Mouse (Mus musculus) hindbrain, postnatal 0 days (tissue): Measurements from ENCODE around the gene Mfsd4a. TPM values are rescaled to one million over a fixed set of nuclear protein-coding genes. Genes with fewer than 3 reads are reported as not detected.

Experiments used
- ATAC-seq: fragments of 200-750 bp; cut with Nextera tagmentation; 2 replicates; pipeline ENCODE4 v1.8.0; 2017; ENCODE audit warnings: mild to moderate bottlenecking, moderate TSS enrichment, moderate library complexity
- DNase-seq: peaks from one replicate; pipeline ENCODE4 v3.0.0-alpha.2; 2015; ENCODE audit warnings: low spot score
- H3K27ac ChIP-seq: fragments of 300-500 bp; sonication (generic); 2 replicates; pipeline ENCODE4 v1.5.1; 2014; ENCODE audit warnings: mild to moderate bottlenecking
- H3K27me3 ChIP-seq: fragments of 300-500 bp; sonication (generic); 2 replicates; pipeline ENCODE4 v1.6.1; 2014; ENCODE audit warnings: low read length, mixed read lengths; ENCODE audit not compliant: insufficient read depth
- H3K36me3 ChIP-seq: fragments of 300-500 bp; sonication (generic); 2 replicates; pipeline ENCODE4 v1.6.1; 2014; ENCODE audit warnings: low read length, mixed read lengths; ENCODE audit not compliant: insufficient read depth
- H3K4me1 ChIP-seq: fragments of 300-500 bp; sonication (generic); 2 replicates; pipeline ENCODE4 v1.6.1; 2014; ENCODE audit warnings: antibody characterized with exemption, low read length, mixed read lengths; ENCODE audit not compliant: insufficient read depth
- H3K4me2 ChIP-seq: fragments of 300-500 bp; sonication (generic); 2 replicates; pipeline ENCODE4 v1.6.1; 2014; ENCODE audit warnings: low read depth, mild to moderate bottlenecking, low read length, moderate library complexity, mixed read lengths
- H3K4me3 ChIP-seq: fragments of 300-500 bp; sonication (generic); 2 replicates; pipeline ENCODE4 v1.5.1; 2014; ENCODE audit warnings: low read length
- H3K9ac ChIP-seq: fragments of 300-500 bp; sonication (generic); replicated peaks from 2 replicates; pipeline ENCODE4 v1.6.1; 2014; ENCODE audit warnings: mild to moderate bottlenecking, low read length, moderate library complexity, mixed read lengths
- H3K9me3 ChIP-seq: fragments of 300-500 bp; sonication (generic); 2 replicates; pipeline ENCODE4 v1.6.1; 2016; ENCODE audit warnings: low read length, mixed read lengths
- CTCF ChIP-seq: IDR thresholded peaks from 2 replicates; pipeline ENCODE4 v1.5.1; 2016; ENCODE audit warnings: antibody characterized with exemption, control low read depth, low read depth
- WGBS: fragments of 180-500 bp; shearing (Covaris S2); extraction: QIAGEN DNeasy Blood & Tissue Kit; methylation state at CpG from one replicate; pipeline ENCODE4 v1.1.7; 2014; 5-methylcytosine and 5-hydroxymethylcytosine counted together
- polyA plus RNA-seq: library from polyadenylated mRNA; unstranded; fragments of >200 nt; fragmentation: Nextera tagmentation; extraction: Ambion mirVana; gene quantifications from 2 replicates; pipeline ENCODE4 v1.2.1, GENCODE M21; 2015
- total RNA-seq: library from RNA; depleted of rRNA; stranded (reverse); fragments of >200 nt; gene quantifications from 2 replicates; pipeline ENCODE4 v1.2.3, GENCODE M21; 2014

The Mfsd4a gene
- total and polyA plus RNA-seq, 2 experiments from 2014 or later: 8.4 to 10.2 TPM

GRCm38 (mm10) chr1:132022107-132022506 is 45.8 kb downstream of the Mfsd4a start:
- 85% methylated on average over 3 of the region's 3 CpGs for WGBS
- H3K27me3 ChIP-seq: no peaks in the 10 kb centered on the region
- no peak for TF ChIP-seq CTCF
- peaks cover 30% of the 10 kb centered on the region for H3K36me3 ChIP-seq
- H3K4me1 ChIP-seq: no peaks in the 10 kb centered on the region
- ATAC-seq (no peak), DNase-seq (no peak)
- H3K9ac ChIP-seq: no peak overlapping the region
- no peaks in the 10 kb centered on the region for H3K9me3 ChIP-seq
- H3K4me3 ChIP-seq: no peak overlapping the region
- H3K27ac ChIP-seq: no peak overlapping the region
- no peak overlapping the region for H3K4me2 ChIP-seq

- no peak for TF ChIP-seq CTCF
- Histone ChIP-seq H3K36me3 (peaks cover 31% of the 10 kb centered on the region), H3K4me3 (no peak overlapping the region), H3K27ac (no peak overlapping the region), H3K4me1 (no peaks in the 10 kb centered on the region), H3K9ac (no peak overlapping the region), H3K4me2 (no peak overlapping the region), H3K9me3 (no peaks in the 10 kb centered on the region), H3K27me3 (no peaks in the 10 kb centered on the region)
- DNase-seq: no peak
- WGBS: 93% methylated on average over 7 of the region's 7 CpGs
- no peak for ATAC-seq
Measured at GRCm38 (mm10) chr1:132019876-132020275, 48.0 kb downstream of the Mfsd4a start.

DNA sequence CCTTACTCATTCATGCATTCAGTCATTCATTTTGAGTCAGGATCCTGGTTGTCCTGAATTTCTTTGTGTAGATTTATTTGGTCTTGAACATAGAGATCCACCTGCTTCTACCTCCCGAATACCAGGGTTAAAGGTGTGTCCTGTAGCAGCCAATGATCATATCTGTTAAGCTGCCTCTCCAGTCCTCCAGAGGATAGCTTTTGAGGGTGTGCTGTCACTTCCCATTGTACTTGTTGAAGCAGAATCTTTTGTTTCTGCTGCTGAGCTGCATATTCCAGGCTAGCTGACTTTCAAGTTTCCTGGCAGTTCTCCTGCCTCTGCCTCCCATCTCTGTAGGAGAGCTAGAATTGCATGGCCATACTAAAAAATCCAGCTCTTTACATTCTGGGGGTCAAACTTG is 51.2 kb downstream of the Mfsd4a start:
- ATAC-seq (no peak), DNase-seq (no peak)
- TF ChIP-seq CTCF: no peak
- 89% methylated on average over 1 of the region's 1 CpGs for WGBS
- H3K36me3 ChIP-seq: peaks cover 30% of the 10 kb centered on the region
- no peak overlapping the region for H3K4me2 ChIP-seq
- no peaks in the 10 kb centered on the region for H3K27me3 ChIP-seq
- no peaks in the 10 kb centered on the region for H3K9me3 ChIP-seq
- no peak overlapping the region for H3K4me3 ChIP-seq
- no peak overlapping the region for H3K27ac ChIP-seq
- H3K9ac ChIP-seq: no peak overlapping the region
- H3K4me1 ChIP-seq: no peaks in the 10 kb centered on the region

- WGBS: 96% methylated on average over 1 of the region's 1 CpGs
- no peak for ATAC-seq
- peak; percentile 25 for TF ChIP-seq CTCF
Measured at GRCm38 (mm10) chr1:132014800-132015199, 53.1 kb downstream of the Mfsd4a start.

DNA sequence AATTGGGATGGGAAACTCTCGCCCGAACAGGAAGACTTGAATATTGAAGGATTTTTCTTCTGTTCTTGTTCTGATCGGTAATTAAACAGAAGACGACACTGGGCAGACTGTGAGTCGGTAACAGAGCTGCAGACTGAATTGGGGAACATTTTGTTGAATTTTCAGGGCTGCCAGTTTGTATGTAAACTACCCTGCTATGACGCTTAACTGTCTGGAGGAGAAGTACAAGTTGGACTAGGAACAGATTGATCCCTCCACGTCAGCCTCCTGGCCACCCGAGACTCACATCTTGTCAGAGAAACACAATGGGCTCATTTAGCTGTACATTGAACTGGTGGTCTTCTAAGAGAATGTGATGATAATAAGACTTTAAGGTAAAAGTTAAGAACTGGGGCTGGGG is 55.0 kb downstream of the Mfsd4a start:
- 77% methylated on average over 8 of the region's 8 CpGs for WGBS
- DNase-seq: no peak

More at GRCm38 (mm10) chr1:132014800-132015199, 53.1 kb downstream of the Mfsd4a start:
- Histone ChIP-seq H3K4me1 (peaks cover under 1% of the 10 kb centered on the region; the same call in 1 of the 2 replicates), H3K4me2 (no peak overlapping the region), H3K9ac (no peak overlapping the region), H3K36me3 (peaks cover 19% of the 10 kb centered on the region), H3K9me3 (no peaks in the 10 kb centered on the region), H3K27ac (no peak overlapping the region), H3K27me3 (no peaks in the 10 kb centered on the region), H3K4me3 (no peak overlapping the region)
- DNase-seq: no peak

DNA sequence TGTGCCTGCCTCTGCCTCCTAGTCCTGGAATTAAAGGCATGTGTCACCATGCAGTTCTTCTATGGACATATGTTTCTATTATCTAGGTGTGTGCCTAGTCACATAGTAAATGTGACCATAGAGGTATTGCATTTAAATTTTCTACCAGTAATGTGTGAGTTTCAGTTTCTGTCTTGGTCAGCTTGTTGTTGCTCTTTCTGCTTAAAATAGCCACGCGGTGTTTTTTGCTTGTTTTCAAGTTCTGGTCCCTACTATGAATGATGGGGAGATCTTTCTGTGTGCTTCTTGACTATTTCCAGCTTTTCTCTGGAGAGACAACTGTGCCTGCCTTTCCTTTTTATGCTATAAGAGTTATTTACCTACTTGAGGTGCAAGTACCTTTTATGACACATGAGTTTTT is 56.1 kb downstream of the Mfsd4a start:
- Histone ChIP-seq H3K4me2 (no peak overlapping the region), H3K4me1 (peaks cover 12% of the 10 kb centered on the region), H3K36me3 (peaks cover 4% of the 10 kb centered on the region; the same call in 1 of the 2 replicates), H3K27ac (no peak overlapping the region), H3K9ac (no peak overlapping the region), H3K27me3 (no peaks in the 10 kb centered on the region), H3K9me3 (no peaks in the 10 kb centered on the region), H3K4me3 (no peak overlapping the region)
- ATAC-seq: no peak
- TF ChIP-seq CTCF: no peak
- 69% methylated on average over 2 of the region's 2 CpGs for WGBS
- no peak for DNase-seq

More for the DNA sequence above, 55.0 kb downstream of the Mfsd4a start:
- no peak for ATAC-seq
- TF ChIP-seq CTCF: no peak
- no peaks in the 10 kb centered on the region for H3K27me3 ChIP-seq
- H3K9me3 ChIP-seq: no peaks in the 10 kb centered on the region
- no peak overlapping the region for H3K4me3 ChIP-seq
- H3K9ac ChIP-seq: no peak overlapping the region
- H3K36me3 ChIP-seq: peaks cover 8% of the 10 kb centered on the region; the same call in 1 of the 2 replicates
- H3K27ac ChIP-seq: no peak overlapping the region
- peaks cover 12% of the 10 kb centered on the region for H3K4me1 ChIP-seq
- no peak overlapping the region for H3K4me2 ChIP-seq

DNA sequence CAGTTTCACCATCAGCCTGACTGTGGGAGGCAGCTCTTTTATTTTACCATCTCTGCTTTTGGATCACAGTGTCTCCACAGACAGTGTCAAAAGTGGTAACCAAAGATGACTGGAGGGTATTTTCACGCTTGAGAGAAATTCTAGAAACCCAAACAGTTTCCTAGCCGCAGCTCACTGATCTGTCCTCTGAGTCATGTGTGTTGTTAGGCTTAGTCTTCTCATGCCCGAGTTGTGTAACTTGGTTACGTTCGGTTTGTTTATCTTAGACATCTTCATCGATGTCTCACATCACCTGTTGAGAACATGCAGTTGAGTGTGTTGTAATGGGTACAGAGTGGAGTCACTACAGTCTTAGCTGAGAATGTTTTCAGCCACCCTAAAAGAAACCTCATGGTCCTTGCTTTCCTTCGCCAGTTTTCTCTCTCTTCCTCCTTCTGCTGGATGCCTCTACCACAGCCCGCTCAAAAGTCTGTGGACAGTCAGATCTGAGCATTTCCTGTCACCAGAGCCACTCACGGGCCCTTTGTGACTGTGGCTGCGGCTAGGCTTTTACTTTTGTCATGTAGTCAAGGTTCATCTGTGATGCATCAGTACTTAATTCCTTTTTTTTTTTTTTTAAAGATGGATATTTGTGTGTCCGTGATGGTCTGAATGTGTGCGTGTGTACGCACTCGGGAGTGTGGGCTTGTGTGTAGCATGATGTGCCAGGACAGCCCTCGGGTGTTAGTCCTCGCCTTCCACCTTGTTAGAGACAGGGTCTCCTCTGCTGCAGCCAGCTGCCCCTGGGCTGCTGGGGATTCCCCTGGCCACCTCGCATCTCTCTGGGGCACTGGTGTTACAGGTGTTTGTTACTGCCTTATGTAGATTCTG is 57.0 kb downstream of the Mfsd4a start:
- no peaks in the 10 kb centered on the region for H3K27me3 ChIP-seq
- peaks cover 4% of the 10 kb centered on the region; the same call in 1 of the 2 replicates for H3K36me3 ChIP-seq
- H3K4me1 ChIP-seq: peaks cover 15% of the 10 kb centered on the region
- no peak overlapping the region for H3K9ac ChIP-seq
- ATAC-seq (no peak), DNase-seq (no peak)
- 86% methylated on average over 17 of the region's 17 CpGs for whole genome bisulfite sequencing
- no peak overlapping the region for H3K27ac ChIP-seq
- TF ChIP-seq CTCF: no peak
- no peaks in the 10 kb centered on the region for H3K9me3 ChIP-seq
- H3K4me2 ChIP-seq: no peak overlapping the region
- H3K4me3 ChIP-seq: no peak overlapping the region
